Mouse (Mus musculus) limb, embryonic 10.5 days (tissue): ENCODE measurements around the gene Kcnj11. TPM values are rescaled to one million over a fixed set of nuclear protein-coding genes. Genes with fewer than 3 reads are reported as not detected.

Experiments
- DNase-seq: peaks from one replicate; pipeline ENCODE4 v3.0.0-alpha.2; 2017; ENCODE audit warnings: low spot score
- H3K27ac ChIP-seq: fragments of 300-500 bp; sonication (generic); 2 replicates; pipeline ENCODE4 v1.5.1; 2016; ENCODE audit warnings: mild to moderate bottlenecking
- H3K27me3 ChIP-seq: fragments of 300-500 bp; sonication (generic); 2 replicates; pipeline ENCODE4 v1.6.1; 2016; ENCODE audit warnings: low read depth, mild to moderate bottlenecking; ENCODE audit not compliant: poor library complexity, severe bottlenecking
- H3K36me3 ChIP-seq: fragments of 300-500 bp; sonication (generic); 2 replicates; pipeline ENCODE4 v1.6.1; 2016; ENCODE audit warnings: mild to moderate bottlenecking, moderate library complexity
- H3K4me1 ChIP-seq: fragments of 300-500 bp; sonication (generic); 2 replicates; pipeline ENCODE4 v1.6.1; 2016
- H3K4me3 ChIP-seq: fragments of 300-500 bp; sonication (generic); 2 replicates; pipeline ENCODE4 v1.5.1; 2016; ENCODE audit warnings: mild to moderate bottlenecking, moderate library complexity
- H3K9me3 ChIP-seq: fragments of 300-500 bp; sonication (generic); replicated peaks from 2 replicates; pipeline ENCODE4 v1.6.1; 2016; ENCODE audit warnings: mild to moderate bottlenecking
- WGBS: fragments of 180-500 bp; shearing (Covaris S2); methylation state at CpG from one replicate; pipeline ENCODE4 v1.1.7; 2016; 5-methylcytosine and 5-hydroxymethylcytosine counted together
- polyA plus RNA-seq: library from polyadenylated mRNA; unstranded; fragments of >200 nt; fragmentation: Nextera tagmentation; extraction: Ambion mirVana; gene quantifications from 2 replicates; pipeline ENCODE4 v1.2.1, GENCODE M21; 2016

The Kcnj11 gene
- polyA plus RNA-seq, 1 experiment from 2014 or later: 0.13 TPM

GRCm38 (mm10) chr7:46099682-46100081, 882 bp downstream of the Kcnj11 start:
- Histone ChIP-seq H3K27ac (no peak overlapping the region), H3K9me3 (no peaks in the 10 kb centered on the region), H3K36me3 (no peaks in the 10 kb centered on the region), H3K4me3 (0 out of 2 replicates have a peak overlapping the region, but pooled peaks have one; percentile 64), H3K4me1 (peaks cover 13% of the 10 kb centered on the region), H3K27me3 (peaks cover 56% of the 10 kb centered on the region)
- no peak for DNase-seq
- WGBS: 81% methylated on average over 13 of the region's 13 CpGs

GRCm38 (mm10) chr7:46098919-46099286, 1.7 kb downstream of the Kcnj11 start:
- Histone ChIP-seq H3K9me3 (no peaks in the 10 kb centered on the region), H3K36me3 (no peaks in the 10 kb centered on the region), H3K27ac (no peak overlapping the region), H3K4me3 (no peak overlapping the region), H3K27me3 (peaks cover 64% of the 10 kb centered on the region), H3K4me1 (peaks cover 8% of the 10 kb centered on the region)
- whole genome bisulfite sequencing: 93% methylated on average over 19 of the region's 19 CpGs
- no peak for DNase-seq

- Histone ChIP-seq H3K4me1 (peaks cover 8% of the 10 kb centered on the region), H3K4me3 (no peak overlapping the region)
Measured at GRCm38 (mm10) chr7:46098221-46098918, 2.2 kb downstream of the Kcnj11 start.

GRCm38 (mm10) chr7:46097319-46097783, 3.2 kb downstream of the Kcnj11 start:
- H3K9me3 ChIP-seq: no peaks in the 10 kb centered on the region
- no peak overlapping the region for H3K4me3 ChIP-seq
- no peak for DNase-seq
- no peaks in the 10 kb centered on the region for H3K36me3 ChIP-seq
- no peak overlapping the region for H3K27ac ChIP-seq
- H3K27me3 ChIP-seq: peaks cover 78% of the 10 kb centered on the region
- H3K4me1 ChIP-seq: peaks cover 8% of the 10 kb centered on the region
- WGBS: 59% methylated on average over 4 of the region's 4 CpGs

More at GRCm38 (mm10) chr7:46098221-46098918, 2.2 kb downstream of the Kcnj11 start:
- H3K27ac ChIP-seq: no peak overlapping the region
- no peak for DNase-seq
- no peaks in the 10 kb centered on the region for H3K36me3 ChIP-seq
- 85% methylated on average over 19 of the region's 19 CpGs for WGBS
- peaks cover 69% of the 10 kb centered on the region for H3K27me3 ChIP-seq
- H3K9me3 ChIP-seq: no peaks in the 10 kb centered on the region

GRCm38 (mm10) chr7:46096136-46096535, 4.4 kb downstream of the Kcnj11 start:
- Histone ChIP-seq H3K27ac (no peak overlapping the region), H3K4me1 (peaks cover 8% of the 10 kb centered on the region), H3K9me3 (no peaks in the 10 kb centered on the region), H3K4me3 (no peak overlapping the region), H3K36me3 (no peaks in the 10 kb centered on the region), H3K27me3 (peaks cover 73% of the 10 kb centered on the region)
- DNase-seq: peak; percentile 81
- WGBS: 3% methylated on average over 4 of the region's 4 CpGs

GRCm38 (mm10) chr7:46092803-46093202, 7.8 kb downstream of the Kcnj11 start:
- Histone ChIP-seq H3K4me3 (no peak overlapping the region), H3K27ac (no peak overlapping the region), H3K27me3 (peaks cover 44% of the 10 kb centered on the region), H3K4me1 (no peaks in the 10 kb centered on the region), H3K36me3 (no peaks in the 10 kb centered on the region), H3K9me3 (no peaks in the 10 kb centered on the region)
- no peak for DNase-seq
- WGBS: 65% methylated on average over 8 of the region's 8 CpGs

GRCm38 (mm10) chr7:46088241-46088640, 12.3 kb downstream of the Kcnj11 start:
- Histone ChIP-seq H3K36me3 (peaks cover 18% of the 10 kb centered on the region), H3K27ac (no peak overlapping the region), H3K4me3 (no peak overlapping the region), H3K4me1 (peaks cover 5% of the 10 kb centered on the region; the same call in 1 of the 2 replicates), H3K27me3 (peaks cover 7% of the 10 kb centered on the region), H3K9me3 (no peaks in the 10 kb centered on the region)
- DNase-seq: no peak
- WGBS: 95% methylated on average over 6 of the region's 6 CpGs

- no peaks in the 10 kb centered on the region for H3K9me3 ChIP-seq
- peaks cover 37% of the 10 kb centered on the region for H3K36me3 ChIP-seq
- DNase-seq: no peak
- H3K27me3 ChIP-seq: no peaks in the 10 kb centered on the region
- peaks cover 5% of the 10 kb centered on the region; the same call in 1 of the 2 replicates for H3K4me1 ChIP-seq
- no peak overlapping the region for H3K4me3 ChIP-seq
- no peak overlapping the region for H3K27ac ChIP-seq
- WGBS: 88% methylated on average over 6 of the region's 6 CpGs
Measured at GRCm38 (mm10) chr7:46086378-46086777, 14.2 kb downstream of the Kcnj11 start.

GRCm38 (mm10) chr7:46084839-46085513, 15.6 kb downstream of the Kcnj11 start:
- Histone ChIP-seq H3K9me3 (no peaks in the 10 kb centered on the region), H3K36me3 (peaks cover 51% of the 10 kb centered on the region)
- 85% methylated on average over 16 of the region's 16 CpGs for WGBS

GRCm38 (mm10) chr7:46084024-46084423, 16.5 kb downstream of the Kcnj11 start:
- no peaks in the 10 kb centered on the region for H3K27me3 ChIP-seq
- no peak overlapping the region for H3K4me3 ChIP-seq
- no peak for DNase-seq
- 94% methylated on average over 10 of the region's 10 CpGs for whole genome bisulfite sequencing
- no peak overlapping the region for H3K27ac ChIP-seq
- no peaks in the 10 kb centered on the region for H3K9me3 ChIP-seq
- H3K4me1 ChIP-seq: peaks cover 5% of the 10 kb centered on the region; the same call in 1 of the 2 replicates
- peaks cover 60% of the 10 kb centered on the region for H3K36me3 ChIP-seq

More at GRCm38 (mm10) chr7:46084839-46085513, 15.6 kb downstream of the Kcnj11 start:
- H3K27me3 ChIP-seq: no peaks in the 10 kb centered on the region
- DNase-seq: no peak
- peaks cover 5% of the 10 kb centered on the region; the same call in 1 of the 2 replicates for H3K4me1 ChIP-seq
- H3K4me3 ChIP-seq: no peak overlapping the region
- no peak overlapping the region for H3K27ac ChIP-seq

GRCm38 (mm10) chr7:46077675-46078074, 22.9 kb downstream of the Kcnj11 start:
- no peak overlapping the region for H3K27ac ChIP-seq
- H3K4me3 ChIP-seq: no peak overlapping the region
- no peaks in the 10 kb centered on the region for H3K27me3 ChIP-seq
- no peaks in the 10 kb centered on the region for H3K9me3 ChIP-seq
- 94% methylated on average over 12 of the region's 12 CpGs for WGBS
- no peak for DNase-seq
- H3K36me3 ChIP-seq: peaks cover 95% of the 10 kb centered on the region
- H3K4me1 ChIP-seq: no peaks in the 10 kb centered on the region

GRCm38 (mm10) chr7:46076844-46077243, 23.7 kb downstream of the Kcnj11 start:
- 94% methylated on average over 7 of the region's 7 CpGs for WGBS
- peaks cover 95% of the 10 kb centered on the region for H3K36me3 ChIP-seq

GRCm38 (mm10) chr7:46068831-46069230, 31.7 kb downstream of the Kcnj11 start:
- Histone ChIP-seq H3K36me3 (peaks cover 98% of the 10 kb centered on the region), H3K27me3 (no peaks in the 10 kb centered on the region), H3K4me3 (no peak overlapping the region), H3K27ac (no peak overlapping the region), H3K9me3 (no peaks in the 10 kb centered on the region), H3K4me1 (no peaks in the 10 kb centered on the region)
- no peak for DNase-seq
- WGBS: 95% methylated on average over 8 of the region's 8 CpGs

More at GRCm38 (mm10) chr7:46076844-46077243, 23.7 kb downstream of the Kcnj11 start:
- no peak overlapping the region for H3K4me3 ChIP-seq
- H3K27ac ChIP-seq: no peak overlapping the region
- H3K9me3 ChIP-seq: no peaks in the 10 kb centered on the region
- no peak for DNase-seq
- no peaks in the 10 kb centered on the region for H3K27me3 ChIP-seq
- no peaks in the 10 kb centered on the region for H3K4me1 ChIP-seq
